ENCODE assay signal across 31 mouse cellular contexts in genomic region chr7:101860978-101861377, GRCm38 (mm10). TPM values are rescaled to one million over a fixed set of nuclear protein-coding genes. Genes with fewer than 3 reads are reported as not detected.
A peak's percentile ranks its signal among the peaks of the same experiment; 100 is the strongest.
DNase-seq lines count a peak whose midpoint lies in the region; ATAC-seq lines count a peak whose summit lies in the region.
"Had no signal": no experiment of that assay in that cellular context is flagged by ENCODE, and none has a peak within 500 bp of the region (broad histone marks: within the 10 kb centered on the region; RNA-seq: fewer than 3 reads in every experiment).

No protein-coding gene starts in this region.

- no peaks in the 10 kb centered on the region for H3K4me1 ChIP-seq in kidney, embryonic 14.5 days (ENCODE audit: control insufficient read depth, insufficient read depth, low read length)
- H3K4me1 ChIP-seq: forebrain, embryonic 12.5 days; hindbrain, embryonic 10.5 days; hindbrain, embryonic 15.5 days; lung, embryonic 15.5 days; neural tube, embryonic 12.5 days had no signal

- H3K36me3 ChIP-seq in kidney, embryonic 14.5 days (ENCODE audit: control insufficient read depth, insufficient read depth, low read length), result no peaks in the 10 kb centered on the region
- H3K36me3 ChIP-seq: forebrain, embryonic 12.5 days; hindbrain, embryonic 10.5 days; hindbrain, embryonic 15.5 days; lung, embryonic 15.5 days; neural tube, embryonic 12.5 days had no signal

- H3K27me3 ChIP-seq in kidney, embryonic 14.5 days (ENCODE audit: control insufficient read depth, insufficient read depth, low read length), result no peaks in the 10 kb centered on the region
- H3K27me3 ChIP-seq: forebrain, embryonic 12.5 days; hindbrain, embryonic 15.5 days; lung, embryonic 15.5 days; neural tube, embryonic 12.5 days had no signal

- H3K9me3 ChIP-seq in kidney, embryonic 14.5 days (ENCODE audit: control insufficient read depth, low read length), result no peaks in the 10 kb centered on the region
- H3K9me3 ChIP-seq: forebrain, embryonic 12.5 days; hindbrain, embryonic 10.5 days; hindbrain, embryonic 15.5 days; lung, embryonic 15.5 days; neural tube, embryonic 12.5 days had no signal

- peak; percentile 46 for DNase-seq in kidney, adult 11 months
- DNase-seq in 3T3-L1 (ENCODE audit: low read depth, low spot score) (peak; percentile 68), NIH3T3 (ENCODE audit: low read depth) (peak; percentile 77)
- peak; percentile 77 for DNase-seq in kidney, postnatal 14 days
- no peak for DNase-seq in layer of hippocampus, adult 18-20 months (ENCODE audit: low spot score in 2 of 2)
- no peak for DNase-seq in T-cell, adult 2 months (ENCODE audit: low spot score)
- DNase-seq: cerebellum, adult 18-20 months; cerebellum, postnatal 10 days; forebrain, postnatal 0 days; gastrocnemius, postnatal 10 days; heart, postnatal 14 days; layer of hippocampus, adult 9-11 months; liver; right cerebral cortex, postnatal 4 days; thymus, postnatal 4 days had no signal

- H3K27ac ChIP-seq in kidney, embryonic 14.5 days (ENCODE audit: low read depth, low read length), result no peak overlapping the region
- H3K27ac ChIP-seq: forebrain, embryonic 12.5 days; hindbrain, embryonic 10.5 days; hindbrain, embryonic 15.5 days; lung, embryonic 15.5 days; neural tube, embryonic 12.5 days had no signal

- H3K4me2 ChIP-seq in kidney, embryonic 14.5 days (replicated peaks; ENCODE audit: low read depth, low read length), result no peak overlapping the region
- H3K4me2 ChIP-seq: forebrain, embryonic 12.5 days; hindbrain, embryonic 15.5 days; lung, embryonic 15.5 days; midbrain, embryonic 11.5 days; neural tube, embryonic 12.5 days had no signal

- H3K4me3 ChIP-seq in kidney, embryonic 14.5 days (ENCODE audit: low read length), result no peak overlapping the region
- H3K4me3 ChIP-seq: erythroblast, embryonic 14.5 days; forebrain, embryonic 12.5 days; hindbrain, embryonic 10.5 days; hindbrain, embryonic 15.5 days; lung, embryonic 15.5 days; myocyte; neural tube, embryonic 12.5 days had no signal

- ATAC-seq in kidney, embryonic 14.5 days (ENCODE audit: low FRiP score, low TSS enrichment), result no peak
- ATAC-seq: forebrain, postnatal 0 days; inflammation-experienced regulatory T-cells, adult 6 months had no signal

- H3K9ac ChIP-seq in kidney, embryonic 14.5 days (ENCODE audit: low read depth, low read length), result no peak overlapping the region
- H3K9ac ChIP-seq: forebrain, embryonic 12.5 days; forebrain, postnatal 0 days; hindbrain, embryonic 15.5 days; lung, embryonic 15.5 days; neural tube, embryonic 12.5 days had no signal

RNA-seq across cellular contexts. Expression of gene Anapc15, which starts 2.5 kb away (rescaled TPM):
- polyA plus RNA-seq in kidney, embryonic 14.5 days (2014; fragmentation: Nextera tagmentation; extraction: Ambion mirVana), result 71.4 and 91.0 TPM in 2 replicates
- 10 to 100 TPM; 30.5 to 34.9 TPM for total RNA-seq in layer of hippocampus, adult 18-20 months (2021)

RNA-seq across cellular contexts. Expression of gene Folr2, which starts 4.0 kb away (rescaled TPM):
- polyA plus RNA-seq in kidney, embryonic 14.5 days (2014; fragmentation: Nextera tagmentation; extraction: Ambion mirVana), result 1.6 and 1.9 TPM in 2 replicates
- total RNA-seq in layer of hippocampus, adult 18-20 months (2021), result under 1 TPM in 1 of 2 experiments, not detected in 1; 0.40 TPM
- total RNA-seq: granulocyte monocyte progenitor cell, adult 5-6 weeks had no signal
- polyA plus RNA-seq: erythroblast, embryonic 14.5 days; inflammation-experienced regulatory T-cells, adult 6 months; myocyte had no signal

RNA-seq across cellular contexts. Expression of gene Folr1, which starts 9.6 kb away (rescaled TPM):
- 27.3 and 30.4 TPM in 2 replicates for polyA plus RNA-seq in kidney, embryonic 14.5 days (2014; fragmentation: Nextera tagmentation; extraction: Ambion mirVana)
- 1 to 10 TPM in 1 of 2 experiments, under 1 TPM in 1; 0.76 to 3.0 TPM for total RNA-seq in layer of hippocampus, adult 18-20 months (2021)
- total RNA-seq: granulocyte monocyte progenitor cell, adult 5-6 weeks had no signal
- polyA plus RNA-seq: erythroblast, embryonic 14.5 days; inflammation-experienced regulatory T-cells, adult 6 months; limb, embryonic 11.5 days had no signal

RNA-seq across cellular contexts. Expression of gene Inppl1, which starts 22.9 kb away (rescaled TPM):
- 24.6 and 45.8 TPM in 2 replicates for polyA plus RNA-seq in kidney, embryonic 14.5 days (2014; fragmentation: Nextera tagmentation; extraction: Ambion mirVana)
- total RNA-seq in layer of hippocampus, adult 18-20 months (2021), result 10 to 100 TPM; 23.0 to 31.1 TPM

RNA-seq across cellular contexts. Expression of gene Phox2a, which starts 42.9 kb away (rescaled TPM):
- polyA plus RNA-seq in kidney, embryonic 14.5 days (2014; fragmentation: Nextera tagmentation; extraction: Ambion mirVana), result not detected in 2 replicates
- not detected for total RNA-seq in layer of hippocampus, adult 18-20 months (2021)
- total RNA-seq: forebrain, postnatal 0 days; granulocyte monocyte progenitor cell, adult 5-6 weeks; left cerebral cortex, postnatal 14 days; megakaryocyte, adult 5-6 weeks had no signal
- polyA plus RNA-seq: cortical plate, adult 2 months; erythroblast, embryonic 14.5 days; forebrain, embryonic 12.5 days; forebrain, postnatal 0 days; inflammation-experienced regulatory T-cells, adult 6 months; limb, embryonic 11.5 days; thymus, postnatal 0 days had no signal

Comparison
In these comparisons a context has a peak if more than half of its experiments do, and no peak if none do; other contexts are left out.
1. DNase-seq: peak in kidney, adult 11 months (single experiment), 3T3-L1 (single experiment), NIH3T3 (single experiment) and kidney, postnatal 14 days (single experiment); none in layer of hippocampus, adult 18-20 months (0 of 2) and T-cell, adult 2 months (single experiment).